Mouse (Mus musculus) hindbrain, embryonic 16.5 days (tissue): ENCODE data around the gene Ubr4. TPM values are rescaled to one million over a fixed set of nuclear protein-coding genes. Genes with fewer than 3 reads are reported as not detected.

Experiments
- ATAC-seq: fragments of 200-750 bp; cut with Nextera tagmentation; 2 replicates; pipeline ENCODE4 v1.8.0; 2017; ENCODE audit warnings: moderate TSS enrichment, moderate library complexity
- H3K27ac ChIP-seq: fragments of 300-500 bp; sonication (generic); 2 replicates; pipeline ENCODE4 v1.5.1; 2014; ENCODE audit warnings: low read depth, mild to moderate bottlenecking, control low read depth, low read length, moderate library complexity
- H3K27me3 ChIP-seq: fragments of 300-500 bp; sonication (generic); replicated peaks from 2 replicates; pipeline ENCODE4 v1.6.1; 2014; ENCODE audit warnings: low read length; ENCODE audit not compliant: control insufficient read depth, insufficient read depth
- H3K36me3 ChIP-seq: fragments of 300-500 bp; sonication (generic); 2 replicates; pipeline ENCODE4 v1.6.1; 2014; ENCODE audit warnings: mild to moderate bottlenecking, low read length, moderate library complexity, mixed read lengths; ENCODE audit not compliant: control insufficient read depth, insufficient read depth
- H3K4me1 ChIP-seq: fragments of 300-500 bp; sonication (generic); 2 replicates; pipeline ENCODE4 v1.6.1; 2014; ENCODE audit warnings: low read depth, low read length; ENCODE audit not compliant: control insufficient read depth, insufficient read depth
- H3K4me2 ChIP-seq: fragments of 300-500 bp; sonication (generic); 2 replicates; pipeline ENCODE4 v1.6.1; 2014; ENCODE audit warnings: mild to moderate bottlenecking, low read length, control low read depth, moderate library complexity
- H3K4me3 ChIP-seq: fragments of 300-500 bp; sonication (generic); 2 replicates; pipeline ENCODE4 v1.5.1; 2014; ENCODE audit warnings: mild to moderate bottlenecking, low read length, control low read depth, moderate library complexity
- H3K9ac ChIP-seq: fragments of 300-500 bp; sonication (generic); 2 replicates; pipeline ENCODE4 v1.6.1; 2014; ENCODE audit warnings: low read depth, mild to moderate bottlenecking, control low read depth, low read length, moderate library complexity
- H3K9me3 ChIP-seq: fragments of 300-500 bp; sonication (generic); 2 replicates; pipeline ENCODE4 v1.6.1; 2014; ENCODE audit warnings: mild to moderate bottlenecking, low read length, moderate library complexity; ENCODE audit not compliant: control insufficient read depth
- WGBS: fragments of 180-500 bp; shearing (Covaris S2); extraction: QIAGEN DNeasy Blood & Tissue Kit; methylation state at CpG from one replicate; pipeline ENCODE4 v1.1.7; 2014; 5-methylcytosine and 5-hydroxymethylcytosine counted together
- polyA plus RNA-seq: library from polyadenylated mRNA; unstranded; fragments of >200 nt; fragmentation: Nextera tagmentation; extraction: Ambion mirVana; gene quantifications from 2 replicates; pipeline ENCODE4 v1.2.1, GENCODE M21; 2015

Ubr4 gene
- polyA plus RNA-seq, 1 experiment from 2014 or later = 82.1 TPM

GRCm38 (mm10) chr4:139432966-139433765 is 80.8 kb downstream of the Ubr4 start:
- no peaks in the 10 kb centered on the region for H3K27me3 ChIP-seq
- H3K4me2 ChIP-seq = no peak overlapping the region
- peaks cover 85% of the 10 kb centered on the region for H3K36me3 ChIP-seq
- no peaks in the 10 kb centered on the region for H3K4me1 ChIP-seq
- no peak overlapping the region for H3K4me3 ChIP-seq
- no peak for ATAC-seq
- no peak overlapping the region for H3K27ac ChIP-seq
- 93% methylated on average over 15 of the region's 15 CpGs for whole genome bisulfite sequencing
- H3K9me3 ChIP-seq = no peaks in the 10 kb centered on the region
- no peak overlapping the region for H3K9ac ChIP-seq

DNA sequence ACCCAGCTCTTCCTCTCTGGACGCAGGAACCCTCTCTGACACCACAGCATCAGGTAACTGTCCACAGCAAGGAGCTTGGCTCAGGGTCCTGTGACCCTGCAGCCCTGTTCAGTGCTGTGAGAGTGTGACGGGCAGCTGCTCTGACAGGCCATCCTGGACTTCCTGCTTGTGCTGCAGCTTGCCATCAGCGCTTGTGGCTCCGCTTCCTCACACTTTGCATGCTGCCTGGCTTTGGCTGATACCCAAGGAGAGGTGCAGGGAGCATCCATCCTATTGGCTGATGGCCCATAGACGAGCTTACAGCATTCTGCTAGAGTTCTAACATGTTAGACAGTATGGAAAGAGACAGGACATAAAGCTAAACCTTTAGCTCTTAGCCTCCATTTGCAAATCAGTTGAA is 88.8 kb downstream of the Ubr4 start:
- no peak overlapping the region for H3K9ac ChIP-seq
- H3K9me3 ChIP-seq = no peaks in the 10 kb centered on the region
- no peak overlapping the region for H3K27ac ChIP-seq
- no peak for ATAC-seq
- no peak overlapping the region for H3K4me3 ChIP-seq
- H3K36me3 ChIP-seq = peaks cover 66% of the 10 kb centered on the region
- H3K4me1 ChIP-seq = no peaks in the 10 kb centered on the region
- no peak overlapping the region for H3K4me2 ChIP-seq
- 80% methylated on average over 5 of the region's 5 CpGs for WGBS
- no peaks in the 10 kb centered on the region for H3K27me3 ChIP-seq

DNA sequence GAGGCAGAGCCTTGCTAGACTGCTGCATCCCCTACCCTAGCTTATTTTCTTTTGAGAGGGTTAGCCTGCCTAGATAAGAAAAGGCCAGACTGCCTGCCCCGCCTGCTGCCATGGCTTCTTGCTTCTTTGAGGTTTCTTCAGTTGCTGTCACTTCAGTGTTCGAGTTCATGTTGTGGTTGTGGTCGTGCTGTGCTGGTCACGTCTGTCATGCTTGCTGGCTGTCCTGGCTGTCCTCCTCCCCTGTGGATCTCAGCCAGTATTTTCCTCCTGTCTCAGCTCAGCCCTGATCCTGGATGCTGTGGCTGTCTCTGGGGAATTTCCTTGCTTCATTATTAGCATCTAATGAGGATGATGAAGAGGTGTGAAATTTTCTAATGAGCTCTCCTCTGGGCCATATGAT is 89.4 kb downstream of the Ubr4 start:
- no peak for ATAC-seq
- 84% methylated on average over 4 of the region's 4 CpGs for WGBS
- Histone ChIP-seq H3K36me3 (peaks cover 62% of the 10 kb centered on the region), H3K4me1 (no peaks in the 10 kb centered on the region), H3K9me3 (no peaks in the 10 kb centered on the region), H3K27me3 (no peaks in the 10 kb centered on the region), H3K9ac (no peak overlapping the region), H3K4me2 (no peak overlapping the region), H3K27ac (no peak overlapping the region), H3K4me3 (no peak overlapping the region)

DNA sequence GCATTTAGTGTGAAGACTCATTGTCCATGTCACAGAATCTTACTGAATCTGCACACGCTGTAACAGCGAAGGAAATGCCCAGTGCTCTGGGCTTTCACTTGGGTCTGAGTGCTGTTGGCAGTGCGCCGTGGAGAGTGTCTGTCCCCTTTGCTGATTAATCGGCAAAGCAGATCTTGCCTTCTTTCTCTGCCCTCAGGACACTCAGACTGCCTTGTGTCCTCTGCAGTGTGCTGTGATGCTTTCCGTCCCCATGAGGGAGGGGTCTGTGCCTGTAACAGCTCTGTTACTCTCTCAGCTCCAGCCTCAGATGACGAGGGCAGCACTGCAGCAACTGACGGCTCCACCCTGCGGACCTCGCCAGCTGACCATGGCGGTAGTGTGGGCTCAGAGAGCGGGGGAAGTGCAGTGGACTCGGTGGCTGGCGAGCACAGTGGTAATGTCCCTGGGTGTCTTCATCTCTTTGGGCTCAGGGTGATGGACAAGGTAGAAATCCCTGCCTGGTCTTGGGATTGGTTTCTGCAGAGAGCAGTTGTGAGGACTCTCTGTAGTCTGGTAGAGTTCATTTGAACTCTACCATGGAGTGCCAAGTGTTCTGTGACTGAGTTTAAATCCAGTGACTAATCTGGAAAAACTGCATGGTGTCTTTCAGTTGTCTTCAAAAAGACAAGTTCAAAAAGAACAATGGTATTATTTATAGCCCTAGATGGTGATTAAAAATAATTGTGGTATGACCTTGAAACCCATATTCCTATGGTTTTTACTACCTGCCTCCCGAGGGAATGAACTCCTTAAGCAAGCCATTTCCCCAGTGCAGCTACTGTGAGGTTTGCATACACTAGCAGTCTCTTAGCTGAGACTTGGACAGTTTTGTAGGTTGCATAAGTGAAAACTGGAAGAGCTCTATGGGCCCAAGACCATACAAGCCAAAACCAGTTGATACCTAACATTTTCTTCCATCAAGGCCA is 90.3 kb downstream of the Ubr4 start:
- no peak overlapping the region for H3K9ac ChIP-seq
- no peaks in the 10 kb centered on the region for H3K27me3 ChIP-seq
- no peak overlapping the region for H3K27ac ChIP-seq
- H3K4me2 ChIP-seq = no peak overlapping the region
- H3K4me3 ChIP-seq = no peak overlapping the region
- WGBS = 89% methylated on average over 15 of the region's 15 CpGs
- H3K4me1 ChIP-seq = no peaks in the 10 kb centered on the region
- ATAC-seq = no peak
- H3K36me3 ChIP-seq = peaks cover 61% of the 10 kb centered on the region
- H3K9me3 ChIP-seq = no peaks in the 10 kb centered on the region

GRCm38 (mm10) chr4:139444315-139444714 is 91.9 kb downstream of the Ubr4 start:
- WGBS = 92% methylated on average over 10 of the region's 10 CpGs
- H3K4me2 ChIP-seq = no peak overlapping the region
- no peak overlapping the region for H3K9ac ChIP-seq
- H3K4me3 ChIP-seq = no peak overlapping the region
- ATAC-seq = no peak
- no peak overlapping the region for H3K27ac ChIP-seq
- H3K4me1 ChIP-seq = no peaks in the 10 kb centered on the region
- H3K27me3 ChIP-seq = no peaks in the 10 kb centered on the region
- H3K9me3 ChIP-seq = no peaks in the 10 kb centered on the region
- peaks cover 68% of the 10 kb centered on the region for H3K36me3 ChIP-seq

- WGBS = 79% methylated on average over 2 of the region's 2 CpGs
- ATAC-seq = no peak
- H3K27me3 ChIP-seq = no peaks in the 10 kb centered on the region
These were observed 93.8 kb downstream of the Ubr4 start for GRCm38 (mm10) chr4:139446176-139446575.

DNA sequence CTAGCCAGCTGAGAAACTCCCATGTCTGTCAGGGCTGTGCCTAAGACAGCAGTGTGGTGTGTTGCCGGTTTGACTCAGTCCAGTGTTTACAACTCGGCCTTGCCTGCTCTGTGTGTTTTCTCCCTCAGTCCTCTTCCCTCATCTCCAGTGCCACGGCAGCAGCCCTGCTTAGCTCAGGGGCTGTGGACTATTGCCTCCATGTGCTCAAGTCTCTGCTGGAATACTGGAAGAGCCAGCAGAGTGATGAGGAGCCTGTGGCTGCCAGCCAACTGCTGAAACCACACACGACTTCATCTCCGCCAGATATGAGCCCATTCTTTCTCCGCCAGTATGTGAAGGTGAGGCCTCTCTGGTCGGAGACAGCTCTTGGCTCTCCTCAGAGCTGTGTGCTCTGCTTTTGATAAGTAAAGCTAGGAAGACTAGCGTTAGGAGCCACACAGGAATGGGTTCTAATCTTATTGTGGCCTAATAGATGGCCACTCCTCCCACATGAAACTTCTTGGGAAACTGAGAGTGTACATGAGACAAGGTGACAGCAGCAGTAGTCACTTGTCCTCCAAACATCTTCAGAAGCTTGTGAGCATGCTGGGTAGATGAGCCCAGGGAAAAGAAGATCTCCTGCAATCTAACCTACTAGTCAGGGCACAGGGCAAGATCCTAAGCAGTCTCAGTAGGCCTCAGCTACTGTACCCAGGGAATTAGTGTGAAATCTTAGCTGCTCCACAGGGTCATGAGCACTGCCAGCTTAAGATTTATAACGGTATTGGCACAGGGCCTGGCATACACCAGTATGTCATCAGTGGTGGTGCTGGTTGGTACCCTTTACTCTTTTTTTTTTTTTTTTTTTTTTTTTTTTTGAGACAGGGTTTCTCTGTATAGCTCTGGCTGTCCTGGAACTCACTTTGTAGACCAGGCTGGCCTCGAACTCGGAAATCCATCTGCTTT is 94.6 kb downstream of the Ubr4 start:
- WGBS = 89% methylated on average over 11 of the region's 11 CpGs
- no peak for ATAC-seq

More at GRCm38 (mm10) chr4:139446176-139446575, 93.8 kb downstream of the Ubr4 start:
- Histone ChIP-seq H3K36me3 (peaks cover 71% of the 10 kb centered on the region), H3K27ac (no peak overlapping the region), H3K9me3 (no peaks in the 10 kb centered on the region), H3K4me3 (no peak overlapping the region), H3K9ac (no peak overlapping the region), H3K4me2 (no peak overlapping the region), H3K4me1 (no peaks in the 10 kb centered on the region)

DNA sequence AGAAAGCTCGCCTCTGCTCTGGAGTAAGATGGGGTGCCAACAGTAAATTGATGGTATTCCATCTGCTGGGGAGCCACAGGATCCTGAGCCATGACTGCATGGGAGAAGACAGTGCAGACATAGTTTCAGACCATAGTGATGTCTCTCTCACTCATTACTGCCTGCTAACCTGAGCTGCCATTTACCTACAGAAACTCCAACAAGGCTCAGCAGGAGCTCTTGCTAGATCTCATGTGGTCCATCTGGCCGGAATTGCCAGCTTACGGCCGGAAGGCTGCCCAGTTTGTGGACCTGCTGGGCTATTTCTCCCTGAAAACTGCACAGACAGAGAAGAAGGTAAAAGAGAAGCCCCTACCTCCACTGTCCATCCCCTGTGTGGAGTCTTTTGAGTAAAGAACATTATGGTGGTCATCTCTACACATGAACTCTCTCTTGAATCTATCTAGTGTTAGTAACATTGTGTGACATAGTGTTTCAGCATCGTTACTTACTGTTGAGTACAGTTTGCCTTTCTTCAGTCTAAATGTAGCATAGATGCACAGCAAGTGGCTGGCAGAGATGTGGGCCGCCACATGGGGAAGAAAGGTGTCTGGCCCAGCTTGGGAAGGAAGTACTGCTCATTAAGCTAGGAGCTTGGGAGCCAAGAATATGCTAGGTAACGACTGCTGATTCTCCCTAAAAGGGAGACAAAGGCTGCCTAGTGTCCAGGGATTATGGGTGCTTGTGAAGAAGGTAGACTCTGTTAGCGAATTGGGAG is 100.7 kb downstream of the Ubr4 start:
- H3K4me3 ChIP-seq = no peak overlapping the region
- 94% methylated on average over 8 of the region's 8 CpGs for WGBS
- ATAC-seq = no peak
- H3K9me3 ChIP-seq = no peaks in the 10 kb centered on the region
- no peak overlapping the region for H3K9ac ChIP-seq
- H3K4me1 ChIP-seq = no peaks in the 10 kb centered on the region
- no peak overlapping the region for H3K27ac ChIP-seq
- H3K36me3 ChIP-seq = peaks cover 69% of the 10 kb centered on the region
- H3K27me3 ChIP-seq = no peaks in the 10 kb centered on the region
- H3K4me2 ChIP-seq = no peak overlapping the region

More for the DNA sequence above, 94.6 kb downstream of the Ubr4 start:
- no peak overlapping the region for H3K4me2 ChIP-seq
- no peaks in the 10 kb centered on the region for H3K9me3 ChIP-seq
- H3K27ac ChIP-seq = no peak overlapping the region
- peaks cover 75% of the 10 kb centered on the region for H3K36me3 ChIP-seq
- H3K4me3 ChIP-seq = no peak overlapping the region
- H3K9ac ChIP-seq = no peak overlapping the region
- no peaks in the 10 kb centered on the region for H3K27me3 ChIP-seq
- H3K4me1 ChIP-seq = no peaks in the 10 kb centered on the region
